Mouse (Mus musculus) adrenal gland, adult (tissue): Measurements from ENCODE around the gene Pate2.

Source experiments
- DNase-seq, 2 experiments: peaks; one replicate each; pipeline ENCODE4 v3.0.0; 2022 to 2023; ENCODE audit warnings: low spot score in 1 of 2; ENCODE audit not compliant: inconsistent age in 2 of 2

Pate2 gene

GRCm38 (mm10) chr9:35707265-35707664 lies 137.2 kb downstream of the Pate2 start:
- DNase-seq, result no peak
